Comparison of ENCODE assay signal across 9 mouse cellular contexts in genomic region chr16:90421551-90421950, GRCm38 (mm10). TPM values are rescaled to one million over a fixed set of nuclear protein-coding genes. Genes with fewer than 3 reads are reported as not detected.
A peak's percentile ranks its signal among the peaks of the same experiment; 100 is the strongest.
DNase-seq lines count a peak whose midpoint lies in the region; ATAC-seq lines count a peak whose summit lies in the region.
"Had no signal": no experiment of that assay in that cellular context is flagged by ENCODE, and none has a peak within 500 bp of the region (broad histone marks: within the 10 kb centered on the region; RNA-seq: fewer than 3 reads in every experiment).

No protein-coding gene starts in this region.

- no peak overlapping the region for H3K4me3 ChIP-seq in heart, embryonic 16.5 days (ENCODE audit: low read length)
- no peak overlapping the region for H3K4me3 ChIP-seq in forebrain, embryonic 16.5 days (replicated peaks; ENCODE audit: low read length)
- no peak overlapping the region for H3K4me3 ChIP-seq in midbrain, embryonic 13.5 days (replicated peaks)

- H3K4me1 ChIP-seq in heart, embryonic 16.5 days (ENCODE audit: control insufficient read depth, insufficient read depth, low read length): peaks cover 60% of the 10 kb centered on the region
- peaks cover 69% of the 10 kb centered on the region for H3K4me1 ChIP-seq in forebrain, embryonic 16.5 days (replicated peaks; ENCODE audit: control insufficient read depth, insufficient read depth, low read length)
- H3K4me1 ChIP-seq in midbrain, embryonic 13.5 days (replicated peaks): peaks cover 76% of the 10 kb centered on the region

- H3K9me3 ChIP-seq in heart, embryonic 16.5 days (replicated peaks; ENCODE audit: control insufficient read depth, low read length): no peaks in the 10 kb centered on the region
- no peaks in the 10 kb centered on the region for H3K9me3 ChIP-seq in forebrain, embryonic 16.5 days (ENCODE audit: control insufficient read depth, low read length)
- no peaks in the 10 kb centered on the region for H3K9me3 ChIP-seq in midbrain, embryonic 13.5 days

- no peak overlapping the region for H3K4me2 ChIP-seq in heart, embryonic 16.5 days (ENCODE audit: low read depth, low read length)
- 0 out of 2 replicates have a peak overlapping the region, but pooled peaks have one; percentile 2 for H3K4me2 ChIP-seq in forebrain, embryonic 16.5 days (ENCODE audit: low read length)
- H3K4me2 ChIP-seq in midbrain, embryonic 13.5 days (replicated peaks): peak overlapping the region; percentile 19

- WGBS in heart, embryonic 16.5 days: 60% methylated on average over 8 of the region's 8 CpGs
- WGBS in forebrain, embryonic 16.5 days: 8% methylated on average over 8 of the region's 8 CpGs
- WGBS in midbrain, embryonic 13.5 days: 21% methylated on average over 8 of the region's 8 CpGs

- H3K27me3 ChIP-seq in heart, embryonic 16.5 days (ENCODE audit: control insufficient read depth, insufficient read depth, low read length): no peaks in the 10 kb centered on the region
- H3K27me3 ChIP-seq in forebrain, embryonic 16.5 days (replicated peaks; ENCODE audit: control insufficient read depth, insufficient read depth, low read length): no peaks in the 10 kb centered on the region
- no peaks in the 10 kb centered on the region for H3K27me3 ChIP-seq in midbrain, embryonic 13.5 days

- no peaks in the 10 kb centered on the region for H3K36me3 ChIP-seq in heart, embryonic 16.5 days (ENCODE audit: control insufficient read depth, insufficient read depth)
- H3K36me3 ChIP-seq in forebrain, embryonic 16.5 days (ENCODE audit: control insufficient read depth, insufficient read depth): no peaks in the 10 kb centered on the region
- no peaks in the 10 kb centered on the region for H3K36me3 ChIP-seq in midbrain, embryonic 13.5 days

- peak overlapping the region; percentile 34 for H3K27ac ChIP-seq in heart, embryonic 16.5 days (ENCODE audit: low read length)
- peak overlapping the region; percentile 86 for H3K27ac ChIP-seq in forebrain, embryonic 16.5 days (ENCODE audit: low read length)
- H3K27ac ChIP-seq in midbrain, embryonic 13.5 days: peak overlapping the region; percentile 75

- no peak for ATAC-seq in heart, embryonic 16.5 days (replicated peaks; ENCODE audit: extremely low read depth, insufficient read depth, low FRiP score)
- peak; percentile 53 for ATAC-seq in forebrain, embryonic 16.5 days
- peak; percentile 53 for ATAC-seq in midbrain, embryonic 13.5 days

- no peak overlapping the region for H3K9ac ChIP-seq in heart, embryonic 16.5 days (ENCODE audit: low read length)
- peak overlapping the region; percentile 27 for H3K9ac ChIP-seq in forebrain, embryonic 16.5 days (replicated peaks; ENCODE audit: low read depth, low read length)
- peak overlapping the region; percentile 25; the same call in 1 of the 2 replicates for H3K9ac ChIP-seq in midbrain, embryonic 13.5 days (replicated peaks)

- DNase-seq in heart, adult 11 months: no peak
- peak; percentile 17 for DNase-seq in brain, adult 2 months (ENCODE audit: low read depth, low spot score)
- DNase-seq in adrenal gland, postnatal 14 days: no peak
- DNase-seq in right cerebral cortex, postnatal 25 days: no peak
- DNase-seq in embryo, embryonic 10.5 days (ENCODE audit: low spot score): no peak

RNA-seq across cellular contexts. Expression of gene Hunk, which starts 35.7 kb away (rescaled TPM):
- 7.2 and 8.3 TPM in 2 replicates for polyA plus RNA-seq in heart, embryonic 16.5 days (2015; fragmentation: Nextera tagmentation; extraction: Ambion mirVana)
- polyA plus RNA-seq in forebrain, embryonic 16.5 days (2015; fragmentation: Nextera tagmentation; extraction: Ambion mirVana): 11.2 and 11.5 TPM in 2 replicates
- polyA plus RNA-seq in midbrain, embryonic 13.5 days (2015; fragmentation: Nextera tagmentation; extraction: Ambion mirVana): 6.5 and 8.5 TPM in 2 replicates
- 4.8 and 6.2 TPM in 2 replicates for total RNA-seq in adrenal gland, postnatal 14 days (2021)
- total RNA-seq: CH12.LX had no signal

Comparison
In these comparisons a context has a peak if more than half of its experiments do, and no peak if none do; other contexts are left out.
1. H3K27ac ChIP-seq: peak in every context shown above with its lines; median percentile 86 in forebrain, embryonic 16.5 days; 75 in midbrain, embryonic 13.5 days; 34 in heart, embryonic 16.5 days.